Mouse (Mus musculus) olfactory bulb, adult 2 months (tissue): ENCODE results near the gene Galntl6.

ENCODE experiments used
- CTCF ChIP-seq: fragments of 200-500 bp; IDR thresholded peaks from 2 replicates; pipeline ENCODE4 v1.5.1; 2012; ENCODE audit warnings: low read depth, mild to moderate bottlenecking, low read length, moderate library complexity; ENCODE audit not compliant: insufficient read depth
- POLR2A ChIP-seq: fragments of 200-500 bp; IDR thresholded peaks from 2 replicates; pipeline ENCODE4 v1.6.1; 2012; ENCODE audit warnings: mild to moderate bottlenecking, low read depth, low read length, moderate library complexity; ENCODE audit not compliant: insufficient read depth

DNA sequence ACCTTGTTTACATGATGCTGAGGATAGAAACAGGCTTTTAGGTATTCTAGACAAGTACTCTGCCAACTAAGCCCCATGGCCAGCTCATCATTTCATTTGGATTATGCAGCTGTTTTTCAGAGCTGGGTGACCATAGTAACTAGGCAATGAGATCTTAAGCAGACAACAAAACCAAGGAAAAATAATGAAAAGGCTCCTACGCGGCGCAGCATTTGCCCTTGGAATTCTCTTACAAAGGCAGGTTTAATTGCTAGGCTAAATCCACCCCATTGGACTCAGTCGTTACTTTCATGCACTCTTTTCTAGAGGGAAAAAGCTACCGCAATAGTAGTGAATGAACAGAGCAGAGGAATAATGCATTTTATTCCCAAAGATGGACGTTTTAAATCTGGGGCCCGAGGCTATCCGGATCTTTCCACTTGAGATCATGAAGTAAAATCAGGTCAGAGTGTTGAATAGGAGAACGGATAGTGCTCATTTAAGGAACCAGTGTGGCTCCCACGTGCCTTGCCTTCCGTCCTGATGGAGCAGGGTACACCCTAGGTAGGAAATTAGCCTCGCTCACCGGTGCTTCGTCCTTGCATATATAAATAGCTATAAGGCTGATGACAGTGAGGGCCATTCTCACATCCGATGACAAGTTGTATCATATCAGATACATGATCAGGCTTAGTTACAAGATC is 1076.1 kb downstream of the Galntl6 start:
- TF ChIP-seq CTCF (no peak), POLR2A (no peak)
